Mouse (Mus musculus) erythroblast, embryonic 14.5 days (primary cell): ENCODE results near the gene Spn. TPM values are rescaled to one million over a fixed set of nuclear protein-coding genes. Genes with fewer than 3 reads are reported as not detected.
"Not testable (repeated sequence)": the region's sequence is repeated elsewhere in the genome, so short reads cannot be mapped to it uniquely, and the experiment has no call there.

Experiments used
- H3K27me3 ChIP-seq: 2 replicates; pipeline ENCODE4 v1.6.1; 2012; ENCODE audit warnings: inconsistent platforms; ENCODE audit not compliant: control insufficient read depth
- H3K36me3 ChIP-seq: 2 replicates; pipeline ENCODE4 v1.6.1; 2012; ENCODE audit warnings: mild to moderate bottlenecking, inconsistent platforms; ENCODE audit not compliant: control insufficient read depth
- H3K4me1 ChIP-seq: 2 replicates; pipeline ENCODE4 v1.6.1; 2012; ENCODE audit warnings: inconsistent platforms; ENCODE audit not compliant: control insufficient read depth
- H3K4me3 ChIP-seq: replicated peaks from 2 replicates; pipeline ENCODE3; 2012; ENCODE audit warnings: moderate library complexity, mild to moderate bottlenecking, inconsistent platforms
- H3K9me3 ChIP-seq: 2 replicates; pipeline ENCODE4 v1.6.1; 2012; ENCODE audit warnings: low read length, inconsistent platforms, mixed read lengths; ENCODE audit not compliant: control insufficient read depth
- GATA1 ChIP-seq: IDR thresholded peaks from 2 replicates; pipeline ENCODE4 v1.6.1; 2012; ENCODE audit warnings: low read length, inconsistent platforms, mixed read lengths
- TAL1 ChIP-seq: IDR thresholded peaks from 3 replicates; pipeline ENCODE4 v1.6.1; 2012; ENCODE audit warnings: low read length, inconsistent platforms, mixed read lengths
- polyA plus RNA-seq: library from polyadenylated mRNA; stranded (reverse); fragments of >175 nt; gene quantifications from 2 replicates; pipeline ENCODE4 v1.2.3, GENCODE M21; 2012

Gene Spn
- polyA plus RNA-seq, 1 experiment: 0.83 TPM

DNA sequence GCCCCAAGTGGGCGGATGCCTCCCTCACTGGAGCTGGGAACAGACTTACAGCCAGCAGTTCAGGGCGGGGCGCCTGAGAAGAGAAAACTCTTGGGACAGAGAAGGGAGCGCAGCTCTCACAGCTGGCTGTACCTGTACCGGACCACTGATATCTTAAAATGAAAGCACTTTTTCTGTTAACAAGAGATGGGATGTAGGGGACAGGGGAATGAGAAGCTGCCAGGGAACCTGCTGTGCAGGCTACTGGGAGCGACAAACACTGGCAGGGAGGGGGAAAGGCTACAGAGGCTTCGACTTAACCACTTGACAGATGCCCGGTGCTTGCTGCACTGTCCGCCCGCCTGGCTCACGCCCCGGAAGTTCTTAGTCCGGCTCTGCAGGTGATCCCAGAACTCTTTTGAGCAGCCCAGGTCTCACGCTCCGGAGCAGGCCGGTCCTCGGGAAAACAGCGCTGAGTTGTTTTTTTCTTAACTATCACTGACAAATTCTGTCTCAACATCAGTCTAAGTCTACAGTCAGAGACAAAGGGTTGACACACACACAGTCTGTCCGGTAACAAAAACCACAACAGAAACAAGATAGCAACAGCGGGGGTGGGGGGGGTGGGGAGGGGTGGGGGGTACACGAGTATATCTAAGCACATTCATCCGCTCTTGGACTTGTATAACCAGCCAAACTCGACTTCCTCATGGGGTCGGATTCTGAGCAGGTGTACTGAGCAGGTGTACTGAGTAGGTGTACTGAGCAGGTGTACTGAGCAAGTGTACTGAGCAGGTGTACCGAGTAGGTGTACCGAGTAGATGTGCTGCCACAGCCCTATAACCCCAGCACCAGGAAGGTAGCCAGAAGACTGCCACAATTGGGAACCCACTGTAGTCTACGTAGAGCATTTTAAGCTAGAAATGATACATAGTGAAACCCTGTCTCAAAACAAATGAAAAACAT, 48.5 kb downstream of the Spn start:
- no peaks in the 10 kb centered on the region for H3K9me3 ChIP-seq
- H3K27me3 ChIP-seq: no peaks in the 10 kb centered on the region
- H3K4me1 ChIP-seq: peaks cover 58% of the 10 kb centered on the region
- TF ChIP-seq GATA1 (no peak), TAL1 (no peak)
- peaks cover 20% of the 10 kb centered on the region for H3K36me3 ChIP-seq
- peak overlapping the region; percentile 59 for H3K4me3 ChIP-seq

DNA sequence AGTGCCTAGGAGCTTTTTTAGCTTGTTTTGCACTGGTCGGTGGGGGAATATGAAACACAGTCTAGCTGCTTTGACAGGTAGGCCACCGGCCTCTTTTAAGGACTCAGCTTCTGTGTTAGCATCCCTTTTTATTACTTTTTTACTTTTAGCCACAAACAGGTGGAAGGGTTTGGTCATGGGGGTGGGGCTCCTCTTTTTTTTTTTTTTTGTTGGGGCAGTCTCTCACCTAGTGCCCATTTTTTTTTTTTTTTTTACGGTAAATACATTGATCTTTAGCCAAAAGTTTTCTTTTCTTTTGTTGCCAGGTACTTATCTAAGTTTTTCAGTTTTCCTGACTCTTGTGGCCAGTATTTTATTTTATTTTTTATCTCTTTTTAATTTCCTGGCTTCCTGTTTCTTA, 49.5 kb downstream of the Spn start:
- Histone ChIP-seq H3K4me1 (peaks cover 58% of the 10 kb centered on the region), H3K9me3 (no peaks in the 10 kb centered on the region), H3K4me3 (no peak overlapping the region), H3K36me3 (peaks cover 11% of the 10 kb centered on the region), H3K27me3 (no peaks in the 10 kb centered on the region)
- TF ChIP-seq TAL1 (no peak), GATA1 (no peak)

DNA sequence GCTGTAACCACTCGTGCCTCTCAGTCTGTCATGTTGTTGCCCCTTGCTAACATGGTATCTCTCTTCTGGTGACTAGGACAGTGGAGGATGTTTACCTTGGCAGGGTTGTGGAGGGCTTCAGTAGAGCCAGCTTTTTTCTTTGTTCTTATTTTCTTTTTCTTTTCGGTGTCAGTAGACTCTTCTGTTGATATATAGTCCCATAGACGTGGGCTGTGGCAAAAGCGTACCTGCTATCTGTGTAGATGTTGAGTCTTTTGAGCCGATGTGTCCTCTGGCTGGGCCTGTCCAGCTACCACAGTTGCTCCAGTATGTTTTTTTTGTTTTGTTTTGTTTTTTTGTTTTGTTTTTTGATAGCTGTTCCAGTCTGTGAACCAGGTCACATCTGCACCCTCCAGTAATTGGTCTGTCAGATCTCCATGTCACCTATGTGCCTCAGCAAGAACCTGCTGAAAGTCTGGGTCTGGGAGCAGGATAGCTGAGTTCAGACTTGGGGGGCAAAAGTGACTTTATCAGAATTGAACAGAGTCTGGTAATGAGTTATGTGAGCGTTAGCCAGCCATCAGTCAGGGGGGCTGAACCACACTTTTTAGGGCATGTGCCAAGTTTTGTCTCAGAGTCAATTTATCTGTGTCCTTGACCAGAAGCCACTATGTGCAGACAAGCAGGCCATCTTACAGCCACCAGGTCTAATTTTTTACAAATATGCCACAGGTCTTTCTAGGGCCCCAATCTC, 50.2 kb downstream of the Spn start, which contains the start of gene Zg16:
Gene Zg16 (minus strand): TSS at position 51 of the 733 bp plus-strand sequence.
- H3K9me3 ChIP-seq, H3K4me3 ChIP-seq, H3K36me3 ChIP-seq, H3K27me3 ChIP-seq: not testable (repeated sequence)
- peaks cover 52% of the 10 kb centered on the region for H3K4me1 ChIP-seq

DNA sequence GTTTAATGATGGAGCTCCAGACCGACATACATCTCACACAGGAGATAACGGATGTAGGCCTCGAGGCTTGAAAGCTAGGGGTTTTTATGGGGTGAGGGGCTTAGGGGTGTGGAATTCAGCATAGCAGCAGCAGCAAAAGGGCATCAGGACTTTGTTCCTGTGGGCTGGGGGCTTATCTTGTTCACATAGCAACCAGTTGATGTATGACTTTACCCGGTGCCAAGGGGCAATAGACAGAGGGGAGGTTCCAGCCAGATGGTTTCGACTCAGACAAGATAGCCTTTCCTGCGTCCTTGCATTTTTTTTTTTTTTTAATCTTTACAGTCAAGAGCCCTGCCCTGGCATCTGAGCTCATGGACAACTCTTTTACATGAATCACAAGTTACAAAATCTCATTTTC, 51.9 kb downstream of the Spn start:
- H3K4me3 ChIP-seq: not testable (repeated sequence)
- H3K4me1 ChIP-seq: peaks cover 35% of the 10 kb centered on the region

DNA sequence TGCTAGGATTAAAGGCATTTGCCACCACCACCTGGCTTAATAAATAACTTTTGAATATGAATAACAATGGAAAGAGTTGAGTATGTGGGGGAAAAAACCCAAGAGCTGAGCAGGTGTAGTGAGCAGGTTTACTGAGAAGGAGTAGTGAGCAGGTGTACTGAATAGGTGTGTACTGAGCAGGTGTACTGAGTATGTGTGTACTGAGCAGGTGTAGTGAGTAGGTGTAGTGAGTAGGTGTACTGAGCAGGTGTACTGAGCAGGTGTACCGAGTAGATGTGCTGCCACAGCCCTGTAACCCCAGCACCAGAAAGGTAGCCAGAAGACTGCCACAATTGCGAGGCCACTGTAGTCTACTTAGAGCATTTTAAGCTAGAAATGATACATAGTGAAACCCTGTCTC, 52.8 kb downstream of the Spn start:
- no peaks in the 10 kb centered on the region for H3K27me3 ChIP-seq
- TF ChIP-seq GATA1 (no peak), TAL1 (no peak)
- peaks cover 25% of the 10 kb centered on the region for H3K4me1 ChIP-seq
- H3K4me3 ChIP-seq: no peak overlapping the region
- H3K36me3 ChIP-seq: no peaks in the 10 kb centered on the region
- H3K9me3 ChIP-seq: no peaks in the 10 kb centered on the region

More for the DNA sequence above, 51.9 kb downstream of the Spn start:
- H3K36me3 ChIP-seq, H3K9me3 ChIP-seq, H3K27me3 ChIP-seq: not testable (repeated sequence)

DNA sequence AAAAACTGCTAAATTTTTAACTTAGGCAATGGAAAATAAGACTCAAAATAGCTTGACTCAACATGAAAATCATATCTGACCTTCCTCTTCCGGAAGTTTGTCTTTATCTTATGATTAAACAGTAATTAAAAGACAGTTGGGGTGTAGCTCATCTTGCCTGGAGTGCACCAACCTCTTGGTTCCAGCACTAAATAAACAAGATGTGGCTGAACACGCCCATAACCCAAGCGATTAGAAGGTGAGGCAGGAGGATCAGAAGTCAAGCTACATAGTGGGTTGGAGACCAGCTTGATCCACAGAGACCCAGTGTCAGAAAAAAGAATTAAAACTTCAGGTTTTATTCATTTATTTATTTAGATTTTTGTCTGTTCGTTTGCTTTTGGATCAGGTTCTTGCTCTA, 53.9 kb downstream of the Spn start:
- no peaks in the 10 kb centered on the region for H3K9me3 ChIP-seq
- H3K4me1 ChIP-seq: peaks cover 15% of the 10 kb centered on the region
- H3K36me3 ChIP-seq: no peaks in the 10 kb centered on the region
- TF ChIP-seq GATA1 (no peak), TAL1 (no peak)
- H3K4me3 ChIP-seq: no peak overlapping the region
- H3K27me3 ChIP-seq: no peaks in the 10 kb centered on the region

DNA sequence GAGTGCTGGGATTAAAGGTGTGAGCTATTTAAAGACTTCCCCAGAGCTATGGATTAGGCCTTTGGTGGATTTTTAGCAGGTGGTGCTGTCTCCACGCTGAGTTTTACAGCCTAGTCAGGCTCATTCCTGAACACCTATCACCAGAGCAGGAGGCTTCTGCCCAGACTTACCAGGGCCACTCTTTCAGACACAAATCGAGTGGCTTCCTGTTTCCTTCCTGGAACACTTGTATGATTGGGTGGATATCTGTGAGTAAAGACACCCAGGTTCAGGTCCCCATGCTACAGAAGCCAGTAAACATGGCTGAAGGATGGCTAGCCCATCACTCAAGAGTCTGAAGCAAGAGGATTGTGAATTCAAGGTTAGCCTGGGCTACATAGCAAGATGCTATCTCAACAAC, 54.6 kb downstream of the Spn start:
- Histone ChIP-seq H3K36me3 (no peaks in the 10 kb centered on the region), H3K27me3 (no peaks in the 10 kb centered on the region), H3K4me1 (peaks cover 15% of the 10 kb centered on the region), H3K9me3 (no peaks in the 10 kb centered on the region), H3K4me3 (no peak overlapping the region)
- no peak for TF ChIP-seq TAL1
- no peak for TF ChIP-seq GATA1

DNA sequence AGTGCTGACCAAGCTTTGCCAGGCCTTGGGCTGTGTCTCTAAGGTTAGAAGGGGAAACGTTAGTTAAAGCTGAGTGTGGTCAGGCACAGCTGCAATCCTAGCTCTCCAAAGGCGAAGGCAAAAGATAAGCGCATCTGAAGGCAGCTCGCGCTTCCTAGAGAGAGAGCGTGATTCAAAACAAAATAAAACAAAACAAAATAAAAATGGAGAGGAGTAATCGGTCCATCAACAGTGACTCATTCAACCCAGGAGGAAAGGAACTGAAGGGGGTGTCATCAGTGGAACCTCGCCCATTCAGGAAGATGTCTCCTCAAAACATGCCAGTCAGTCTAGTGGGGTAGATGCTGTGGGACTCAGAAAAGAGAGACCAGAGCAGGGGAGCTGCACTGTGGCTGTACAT, 55.4 kb downstream of the Spn start:
- H3K4me1 ChIP-seq: peaks cover 12% of the 10 kb centered on the region
- no peaks in the 10 kb centered on the region for H3K27me3 ChIP-seq
- TF ChIP-seq TAL1: no peak
- TF ChIP-seq GATA1: no peak

More for the DNA sequence above, 55.4 kb downstream of the Spn start:
- no peaks in the 10 kb centered on the region for H3K36me3 ChIP-seq
- no peaks in the 10 kb centered on the region for H3K9me3 ChIP-seq
- H3K4me3 ChIP-seq: no peak overlapping the region

Other genes starting within 250 kb of the Spn start
- gene Tmem219, start 214.9 kb downstream of the Spn start, polyA plus RNA-seq: 1.1 and 1.5 TPM in 2 replicates
- gene Kctd13, start 208.9 kb downstream of the Spn start, polyA plus RNA-seq: 0.68 and 0.79 TPM in 2 replicates
- gene Asphd1, start 188.2 kb downstream of the Spn start, polyA plus RNA-seq: not detected in 2 replicates
- 0.03 and 0.04 TPM in 2 replicates for gene Sez6l2, start 187.3 kb downstream of the Spn start, polyA plus RNA-seq
- 12.0 and 13.0 TPM in 2 replicates for gene Cdipt, start 161.9 kb downstream of the Spn start, polyA plus RNA-seq
- not detected in 2 replicates for gene Cdiptos, start 161.7 kb downstream of the Spn start, polyA plus RNA-seq
- gene Mvp, start 123.2 kb downstream of the Spn start, polyA plus RNA-seq: 0.87 and 1.2 TPM in 2 replicates
- gene Pagr1b, start 121.3 kb downstream of the Spn start, polyA plus RNA-seq: not detected in 2 replicates
- 8.2 and 13.3 TPM in 2 replicates for gene Pagr1a, start 120.5 kb downstream of the Spn start, polyA plus RNA-seq
- gene Gm42742, start 116.7 kb downstream of the Spn start, polyA plus RNA-seq: 15.4 and 20.8 TPM in 2 replicates
- 0.04 and 0.17 TPM in 2 replicates for gene Prrt2, start 116.6 kb downstream of the Spn start, polyA plus RNA-seq
- 173 and 193 TPM in 2 replicates for gene Maz, start 110.8 kb downstream of the Spn start, polyA plus RNA-seq
- gene Kif22, start 95.4 kb downstream of the Spn start, polyA plus RNA-seq: 19.9 and 23.7 TPM in 2 replicates
- gene Zg16, start 50.5 kb downstream of the Spn start, polyA plus RNA-seq: not detected in 2 replicates
- gene AI467606, start 46.5 kb downstream of the Spn start, polyA plus RNA-seq: 1.2 and 1.4 TPM in 2 replicates
- 0.12 and 0.17 TPM in 2 replicates for gene Qprt, start 15.6 kb downstream of the Spn start, polyA plus RNA-seq
- 6.9 and 9.2 TPM in 2 replicates for gene Cd2bp2, start 58.2 kb upstream of the Spn start, polyA plus RNA-seq
- gene Tbc1d10b, start 70.6 kb upstream of the Spn start, polyA plus RNA-seq: 9.3 and 10.4 TPM in 2 replicates
- 2.0 and 3.5 TPM in 2 replicates for gene Mylpf, start 71.1 kb upstream of the Spn start, polyA plus RNA-seq
- gene Zfp553, start 95.2 kb upstream of the Spn start, polyA plus RNA-seq: 0.26 and 0.33 TPM in 2 replicates
- gene Sept1, start 95.3 kb upstream of the Spn start, polyA plus RNA-seq: 26.0 and 36.2 TPM in 2 replicates
- gene Zfp771, start 106.5 kb upstream of the Spn start, polyA plus RNA-seq: 4.0 and 4.8 TPM in 2 replicates
- gene Dctpp1, start 122.9 kb upstream of the Spn start, polyA plus RNA-seq: 9.7 and 14.1 TPM in 2 replicates
- 1.4 and 1.5 TPM in 2 replicates for gene Sephs2, start 136.2 kb upstream of the Spn start, polyA plus RNA-seq
- 0.06 TPM in 2 replicates for gene Itgal, start 158.4 kb upstream of the Spn start, polyA plus RNA-seq
- 0.17 and 0.26 TPM in 2 replicates for gene Zfp768, start 207.8 kb upstream of the Spn start, polyA plus RNA-seq
- 0.08 TPM in 1 of 2 replicates, not detected in the other for gene Zfp747, start 238.2 kb upstream of the Spn start, polyA plus RNA-seq
- gene 9130019O22Rik, start 249.3 kb upstream of the Spn start, polyA plus RNA-seq: 0.02 TPM in 2 replicates